Mouse (Mus musculus): ENCODE measurements around the gene Tm9sf2.
A peak's percentile ranks its signal among the peaks of the same experiment; 100 is the strongest.
"Not testable (repeated sequence)": the region's sequence is repeated elsewhere in the genome, so short reads cannot be mapped to it uniquely, and the experiment has no call there.

Tm9sf2 gene

DNA sequence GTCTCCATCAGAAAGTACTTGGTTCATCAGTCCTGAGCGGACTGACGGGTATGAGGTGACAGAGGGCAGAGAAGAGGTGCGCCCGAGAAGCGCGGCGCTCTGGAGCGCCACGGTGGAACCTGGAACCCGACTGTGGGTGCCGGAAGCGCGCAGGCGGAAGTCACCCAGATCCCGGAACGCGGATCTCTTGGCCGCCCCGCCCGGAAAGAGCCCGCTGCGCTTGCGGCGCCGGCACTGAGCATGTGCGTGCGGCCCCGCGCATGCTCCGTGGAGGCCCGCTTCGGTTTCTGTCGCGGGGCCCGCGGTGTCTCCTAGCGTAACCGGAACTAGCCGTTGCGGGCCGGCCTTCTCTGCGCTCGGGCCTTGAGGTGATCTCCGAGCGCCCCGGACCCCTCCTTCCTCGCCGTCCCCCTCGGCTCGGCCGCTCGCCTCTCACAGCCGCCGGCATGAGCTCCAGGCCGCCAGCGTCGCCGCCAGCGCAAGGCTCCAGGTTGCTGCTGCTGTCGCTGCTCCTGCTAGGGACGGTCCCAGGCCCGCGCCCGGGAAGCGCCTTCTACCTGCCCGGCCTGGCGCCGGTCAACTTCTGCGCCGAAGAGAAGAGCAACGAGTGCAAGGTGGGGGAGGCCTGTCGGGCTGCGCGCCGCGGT, at the start of gene Tm9sf2:
Tm9sf2 (plus strand) TSS at position 217 of the 647 bp plus-strand sequence.
- peak; percentile 95 to 98 for DNase-seq

DNA sequence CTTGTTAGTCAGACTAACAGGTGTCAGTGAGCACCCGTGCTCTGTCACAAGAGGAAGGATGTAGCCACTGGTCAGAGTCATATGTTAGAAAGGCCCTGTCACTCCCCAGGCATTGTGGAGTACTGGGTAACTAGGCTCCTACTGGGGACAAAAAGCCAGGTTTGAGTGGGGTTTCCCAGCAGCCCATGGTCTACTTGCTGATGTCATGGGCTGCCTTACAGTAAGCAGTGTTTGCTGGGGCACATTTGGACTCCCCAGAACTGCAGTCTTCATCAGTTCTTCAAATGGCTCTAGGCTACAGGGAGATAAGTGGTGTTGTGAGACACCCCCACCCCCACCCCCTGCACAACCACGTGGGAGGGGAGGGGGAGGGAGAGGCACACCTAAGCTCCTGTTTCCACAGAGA, 48.9 kb upstream of the Tm9sf2 start:
- no peak for DNase-seq

DNA sequence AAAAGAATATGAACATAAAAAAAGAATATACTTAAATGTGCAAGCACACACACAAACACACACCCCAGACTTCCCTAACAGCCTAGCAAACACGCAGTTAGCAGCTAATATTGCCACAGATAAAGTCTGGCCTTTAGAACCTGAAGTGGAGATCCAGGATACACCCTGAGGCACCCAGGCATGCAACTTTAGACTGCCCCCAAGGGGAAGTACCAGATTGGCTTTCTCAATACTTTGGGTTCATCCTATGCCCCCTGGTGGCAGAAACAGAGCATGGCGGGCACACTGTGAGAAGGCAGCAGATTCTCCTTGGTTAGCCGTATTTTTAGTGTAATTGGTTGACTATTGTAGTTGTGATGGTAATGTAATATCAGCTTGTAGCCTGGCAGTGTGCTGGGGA, 46.2 kb upstream of the Tm9sf2 start:
- peak; percentile 73 to 82 for DNase-seq

DNA sequence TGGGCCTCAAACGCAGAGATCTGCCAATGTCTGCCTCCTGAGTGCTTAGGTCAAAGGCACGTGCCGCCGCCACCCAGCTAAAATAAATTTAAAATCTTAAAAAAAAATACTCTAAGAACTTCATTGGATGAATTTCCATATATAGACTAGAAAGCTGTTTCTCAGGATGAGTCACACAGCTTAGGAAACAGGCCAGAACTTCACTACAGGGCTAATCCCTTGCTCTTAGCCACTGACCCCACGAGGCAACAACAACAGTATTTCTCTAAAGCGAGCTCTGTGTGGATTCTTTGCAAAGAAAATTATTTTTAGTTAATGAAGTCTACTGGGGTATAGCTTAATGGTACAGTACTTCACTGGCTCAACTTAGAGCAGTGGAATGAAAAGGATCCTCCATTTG, 45.5 kb upstream of the Tm9sf2 start:
- no peak for DNase-seq

DNA sequence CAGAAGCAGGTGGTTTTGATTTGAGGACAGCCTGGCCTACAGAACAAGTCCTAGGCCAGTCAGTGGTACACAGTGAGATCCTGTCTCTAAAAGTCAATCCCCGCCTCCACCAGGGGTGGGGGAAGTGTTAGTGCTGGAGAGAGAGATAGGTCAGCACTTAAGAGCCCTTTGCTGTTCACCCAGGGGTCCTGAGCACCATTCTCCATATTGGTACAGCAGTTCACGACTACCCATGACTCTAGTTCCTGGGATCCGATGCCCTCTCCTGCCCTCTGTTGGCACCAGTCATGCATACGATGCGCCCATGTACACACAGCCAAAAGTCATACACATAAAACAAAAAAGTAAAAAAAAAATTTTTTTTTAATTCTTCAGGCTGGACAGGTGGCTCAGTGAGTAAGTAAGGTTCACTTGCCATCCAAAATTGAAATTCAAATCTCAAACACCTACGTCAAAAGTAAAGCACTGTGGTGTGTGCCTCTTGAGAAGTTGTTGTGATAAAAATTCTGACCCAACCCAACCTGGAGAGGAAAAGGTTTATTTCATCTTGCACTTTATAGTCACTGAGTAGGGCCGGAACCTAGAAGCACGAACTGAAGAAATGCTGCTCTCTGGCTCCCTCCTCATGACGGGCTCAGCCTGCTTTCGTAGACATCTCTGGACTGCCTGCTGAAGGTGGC, 44.3 kb upstream of the Tm9sf2 start:
- no peak for DNase-seq

DNA sequence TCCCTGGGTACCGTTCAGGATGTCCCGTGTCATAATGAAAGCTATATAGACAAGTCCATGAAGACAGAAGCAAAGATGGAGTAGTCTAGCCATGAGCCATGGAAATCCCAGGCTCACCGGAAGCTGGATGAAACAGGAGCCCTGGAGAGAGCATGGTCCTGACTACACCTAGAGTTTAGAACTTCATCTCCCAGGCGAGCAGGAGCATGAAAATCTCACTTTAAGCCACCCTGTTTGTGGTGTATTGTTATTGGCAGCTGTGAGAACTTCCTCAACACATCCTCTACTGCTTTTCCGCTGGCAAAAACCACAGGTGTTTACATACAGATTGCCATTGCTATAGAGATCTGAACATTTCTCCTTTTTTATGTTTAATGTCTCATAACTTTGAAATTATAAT, 43.2 kb upstream of the Tm9sf2 start:
- no peak for DNase-seq

DNA sequence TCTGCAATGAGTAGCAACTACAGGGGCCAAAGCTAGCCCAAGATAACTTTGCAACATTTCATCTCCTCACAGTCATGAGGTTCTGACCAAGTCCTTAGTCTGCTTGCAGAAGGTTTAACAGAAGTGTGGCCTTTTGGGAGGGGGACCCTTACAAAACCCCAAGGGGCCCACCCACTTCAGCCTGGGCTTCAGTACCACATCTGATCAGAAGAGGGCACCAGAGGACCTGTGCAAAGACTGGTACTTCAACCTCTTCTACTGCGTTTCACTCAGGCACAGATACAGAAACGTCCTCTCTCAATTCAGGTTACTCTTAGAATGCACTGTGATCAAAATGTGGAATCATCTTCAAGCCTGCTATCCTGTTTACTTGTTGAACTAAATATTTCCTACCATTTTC, 42.3 kb upstream of the Tm9sf2 start:
- DNase-seq, result peak; percentile 61 to 77

DNA sequence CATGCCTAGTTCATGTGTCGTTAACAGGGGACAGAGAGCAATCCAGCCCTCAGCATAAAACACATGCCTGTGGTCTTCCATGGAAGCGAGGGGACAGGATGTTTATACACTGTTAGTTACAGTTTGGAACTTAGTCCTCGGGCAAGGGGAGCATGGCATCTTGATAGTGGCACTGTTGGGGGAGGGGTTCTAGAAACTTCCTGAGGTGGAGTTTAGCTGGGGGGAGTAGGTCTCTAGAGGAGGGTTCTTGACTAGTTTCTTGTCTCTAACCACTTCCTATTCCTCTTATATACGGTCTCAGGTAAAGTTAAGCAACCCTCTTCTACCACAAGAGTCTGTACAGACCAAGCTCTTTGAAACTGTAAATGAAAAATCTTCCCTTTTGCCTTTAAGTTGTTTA, 40.6 kb upstream of the Tm9sf2 start:
- no peak for DNase-seq

DNA sequence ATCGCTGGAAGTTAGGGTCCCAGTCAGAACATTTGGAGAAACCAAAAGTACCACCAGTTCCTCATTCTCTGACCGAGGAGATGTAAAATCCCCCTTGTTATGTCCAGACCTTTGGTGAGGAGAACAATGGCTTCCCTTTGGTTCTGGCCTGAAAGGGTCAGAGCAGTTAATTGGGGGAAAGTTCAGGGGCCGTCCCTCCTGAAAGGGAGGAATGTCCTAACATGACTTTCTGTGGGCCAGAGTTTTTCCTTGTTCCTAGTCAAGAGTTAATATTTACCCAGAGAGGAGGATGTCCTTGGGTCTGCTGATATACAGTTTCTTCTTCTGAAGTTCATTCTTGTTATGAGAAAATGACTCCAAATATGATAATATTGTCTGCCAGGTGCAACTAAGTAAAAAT, 38.8 kb upstream of the Tm9sf2 start:
- DNase-seq, result not testable (repeated sequence)

DNA sequence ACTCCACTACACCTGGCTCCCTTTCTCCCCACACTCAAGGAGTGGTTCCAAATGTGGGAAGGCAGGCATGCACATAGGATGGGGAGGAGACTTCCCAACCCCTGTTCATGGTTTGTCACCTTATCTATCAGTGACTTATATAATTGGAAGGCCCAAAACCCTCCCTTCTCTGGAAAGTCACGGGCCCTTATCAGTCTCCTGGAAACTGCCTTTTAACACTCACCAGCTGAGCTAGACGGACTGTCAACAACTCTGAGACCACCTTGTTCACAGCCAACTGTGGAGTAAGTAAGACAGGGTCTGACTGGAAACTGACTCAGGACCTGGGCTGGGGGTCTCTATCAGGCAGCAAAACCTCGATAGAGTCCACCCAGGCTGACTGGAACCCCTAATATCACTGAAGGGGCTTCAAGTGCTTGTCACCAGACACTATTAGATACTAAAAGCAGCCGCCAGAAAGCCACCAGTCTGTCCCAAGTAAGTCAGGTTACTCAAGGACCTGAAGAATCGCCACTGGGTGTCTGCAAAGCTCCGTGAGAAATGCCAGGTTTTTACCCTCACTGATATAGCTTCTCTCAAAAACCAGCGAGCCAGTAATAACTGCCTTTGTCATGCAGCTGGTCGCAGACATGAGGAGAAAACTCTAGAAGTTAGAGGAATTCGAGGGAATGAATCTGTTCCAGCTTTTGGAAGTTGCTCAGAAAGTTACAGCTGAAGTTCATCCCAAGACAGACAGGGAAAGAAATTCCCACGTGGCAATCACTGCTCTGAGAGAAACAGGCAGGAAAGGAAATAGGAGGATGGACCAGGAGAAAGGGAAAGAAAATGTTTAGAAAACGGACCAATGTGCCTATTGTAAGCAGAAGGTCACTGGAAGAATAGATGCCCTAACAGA, 37.8 kb upstream of the Tm9sf2 start:
- DNase-seq, result no peak

DNA sequence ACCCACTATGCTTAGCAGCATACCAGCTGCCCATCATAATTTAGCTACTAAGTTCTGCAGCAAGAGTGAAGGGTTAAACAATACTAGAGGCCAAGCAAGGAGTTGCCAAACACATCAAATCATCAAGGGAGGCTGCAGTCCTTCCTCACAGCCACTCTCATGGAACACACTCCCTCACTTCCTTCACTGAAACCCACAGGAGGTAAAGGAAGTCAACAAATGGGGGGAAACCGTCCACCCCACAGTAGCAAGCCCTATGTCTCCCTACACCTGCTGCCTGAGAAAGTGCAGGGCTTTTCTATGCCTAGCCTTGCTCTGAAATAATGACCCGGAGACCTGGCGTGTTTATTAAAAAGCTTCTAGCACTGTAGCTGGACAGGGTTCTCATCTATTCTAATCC, 36.9 kb upstream of the Tm9sf2 start:
- DNase-seq, result no peak

DNA sequence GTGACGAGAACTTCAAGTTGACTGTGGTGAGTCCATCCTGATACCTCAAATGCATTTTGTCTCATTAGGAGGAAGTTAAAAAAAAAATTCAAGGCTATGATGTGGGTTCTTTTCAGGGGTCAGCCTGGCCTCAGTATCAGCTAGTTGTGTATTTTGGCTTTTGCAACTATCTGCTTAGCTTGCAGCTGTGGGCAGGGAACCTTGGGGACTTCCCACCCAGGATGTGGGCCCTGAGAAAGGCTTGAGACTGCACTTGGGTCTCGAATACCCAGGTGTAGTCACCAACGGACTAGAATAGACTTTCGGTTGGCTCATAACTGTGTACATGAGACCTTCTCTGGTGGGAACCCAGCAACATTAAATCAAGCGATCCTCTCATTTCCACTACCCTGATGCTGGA, 33.4 kb upstream of the Tm9sf2 start:
- no peak for DNase-seq

DNA sequence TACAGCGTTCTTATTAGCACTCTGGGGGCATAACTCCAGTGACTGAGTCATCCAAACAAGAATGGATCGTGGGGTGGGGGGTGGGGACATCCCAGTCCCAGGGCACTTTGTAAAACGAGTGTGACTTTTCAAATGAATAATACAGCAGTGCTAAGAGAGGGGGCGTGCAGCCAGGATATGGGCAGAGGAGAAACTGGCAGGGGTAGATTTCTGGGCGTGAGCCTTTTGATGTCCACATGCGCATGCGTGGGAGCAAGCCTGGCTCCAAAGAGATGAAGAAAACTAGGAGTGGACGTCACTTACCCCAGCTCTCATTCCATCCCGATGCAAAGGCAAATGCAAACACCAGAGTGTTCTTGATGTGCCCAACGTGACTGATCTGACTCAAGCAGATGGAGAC, 32.5 kb upstream of the Tm9sf2 start:
- peak in 1 of 2 experiments; percentile 10 for DNase-seq

DNA sequence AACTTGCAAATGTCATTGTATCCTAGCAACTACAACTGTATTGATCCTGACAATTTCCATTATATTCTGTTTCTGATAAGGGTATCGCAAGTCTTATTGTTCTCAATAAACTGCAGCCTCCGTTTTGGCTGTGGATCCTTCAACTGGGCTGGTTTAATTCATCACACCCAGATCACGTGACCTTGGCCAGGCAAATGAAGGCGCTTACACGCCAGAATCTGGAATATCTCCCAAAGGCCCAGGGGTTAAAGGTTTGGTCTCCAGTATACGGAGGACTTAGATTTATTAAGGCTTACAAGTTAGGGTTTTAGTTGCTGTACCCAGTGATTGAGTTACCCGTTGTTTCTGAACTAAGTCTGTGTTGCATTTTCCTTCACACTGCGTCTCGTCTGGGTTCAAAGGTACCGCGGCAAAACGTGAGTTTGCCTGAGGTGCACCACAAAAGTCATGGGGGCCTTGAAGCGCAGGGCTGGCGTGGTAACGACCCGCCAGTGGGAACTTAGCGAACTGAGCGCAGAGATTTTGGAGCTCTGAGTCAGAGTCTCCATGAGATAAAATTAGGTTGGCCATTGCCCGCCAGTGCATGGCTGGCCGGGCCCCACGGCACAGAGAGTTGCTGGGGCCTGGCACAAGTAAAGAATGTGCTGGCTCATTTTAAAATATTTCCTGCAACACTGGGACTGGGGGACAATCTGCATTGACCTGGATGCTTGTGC, 31.2 kb upstream of the Tm9sf2 start:
- no peak for DNase-seq

DNA sequence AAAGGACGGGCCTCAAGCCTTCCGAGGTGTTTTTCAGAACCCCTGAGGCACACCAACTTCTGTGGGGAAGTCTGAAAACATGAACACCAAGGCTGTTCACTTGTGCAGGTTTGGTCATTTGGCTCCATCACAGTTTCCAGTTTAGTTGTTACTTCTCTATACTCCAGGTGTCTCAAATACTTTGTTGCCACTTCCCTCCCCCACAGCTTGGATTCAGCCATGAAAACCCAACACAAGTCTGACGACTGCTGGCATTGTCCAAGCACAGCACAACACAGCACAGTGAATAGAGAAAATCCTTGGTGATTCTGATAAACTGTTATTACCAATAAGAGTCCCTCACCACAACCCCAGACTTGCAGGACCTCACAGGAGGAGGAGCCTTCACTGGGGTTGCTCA, 29.8 kb upstream of the Tm9sf2 start:
- DNase-seq, result no peak

DNA sequence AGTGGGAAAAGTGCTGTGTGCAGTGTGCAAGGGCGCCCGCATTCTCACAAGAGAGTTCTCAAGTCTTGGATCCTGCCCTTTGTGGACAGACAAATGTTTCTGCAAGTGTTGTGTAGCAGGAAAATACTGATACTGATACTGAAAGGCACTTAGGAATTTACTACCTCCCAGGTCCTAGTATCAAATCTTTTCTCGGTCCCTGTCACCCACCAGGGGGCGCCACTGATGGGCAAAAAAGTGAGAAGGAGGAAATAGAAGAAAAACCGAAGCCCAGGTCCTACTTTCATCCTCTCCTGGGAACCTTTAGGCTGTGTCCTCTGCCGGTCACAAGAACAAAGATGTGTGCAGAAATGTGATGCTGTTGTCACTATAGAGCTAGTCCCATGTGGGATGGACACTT, 27.4 kb upstream of the Tm9sf2 start:
- peak; percentile 48 to 75 for DNase-seq

DNA sequence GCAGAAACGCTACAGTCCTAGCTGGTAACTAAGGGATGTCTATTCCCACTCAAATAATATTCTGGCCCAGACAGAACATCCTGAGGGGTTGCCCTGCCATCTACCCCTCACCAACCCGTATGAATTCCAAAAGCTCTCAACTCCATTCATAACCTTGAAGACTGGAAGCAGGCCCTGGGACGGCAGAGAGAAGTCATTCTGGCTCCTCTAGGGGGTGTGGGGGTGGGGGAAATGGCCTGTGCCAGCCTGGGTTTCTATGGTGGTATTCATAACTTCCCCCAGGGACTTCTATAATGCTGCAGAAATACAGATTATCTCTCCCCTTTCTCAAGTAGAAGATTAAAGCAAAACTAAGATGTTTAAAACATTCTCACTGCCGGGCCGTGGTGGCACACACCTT, 26.9 kb upstream of the Tm9sf2 start:
- DNase-seq, result no peak

DNA sequence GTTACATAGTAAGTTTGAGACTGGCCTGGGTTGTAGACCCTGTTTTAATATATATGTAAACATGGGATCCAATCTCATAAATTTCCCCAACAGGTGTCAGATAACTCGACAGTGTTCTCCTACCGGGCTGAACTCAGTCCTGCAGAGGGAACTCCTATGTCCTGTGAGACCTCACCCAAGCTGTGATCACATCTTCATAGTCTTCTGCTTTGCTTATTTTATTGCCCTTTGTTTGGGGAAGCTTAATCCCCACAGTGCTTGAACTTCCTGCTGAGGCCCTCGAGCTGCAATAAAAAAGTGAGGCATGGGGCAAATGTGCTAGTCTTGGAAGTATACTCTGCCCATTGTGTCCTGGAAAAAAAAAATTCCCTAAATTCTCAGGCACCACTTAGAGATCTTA, 25.5 kb upstream of the Tm9sf2 start:
- DNase-seq, result no peak

DNA sequence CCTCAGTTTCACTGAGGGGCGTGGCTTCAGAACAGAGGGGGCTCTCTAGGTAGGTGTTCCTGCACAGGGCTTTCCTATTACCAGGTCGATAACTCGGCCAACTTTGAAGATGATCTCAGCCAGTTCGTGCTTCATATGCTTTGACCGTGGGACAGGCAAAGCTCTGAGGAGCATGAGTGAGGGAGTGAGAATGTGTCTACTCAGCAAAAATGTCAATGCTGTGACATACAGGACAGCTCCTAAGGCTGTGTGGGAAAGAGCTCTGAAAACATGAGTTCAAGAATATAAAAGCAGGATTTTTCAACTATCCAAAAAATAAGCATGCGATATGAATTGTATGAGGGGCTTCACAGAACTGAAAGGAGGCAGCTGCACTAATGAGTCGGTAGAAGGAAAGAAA, 23.3 kb upstream of the Tm9sf2 start:
- DNase-seq, result no peak

DNA sequence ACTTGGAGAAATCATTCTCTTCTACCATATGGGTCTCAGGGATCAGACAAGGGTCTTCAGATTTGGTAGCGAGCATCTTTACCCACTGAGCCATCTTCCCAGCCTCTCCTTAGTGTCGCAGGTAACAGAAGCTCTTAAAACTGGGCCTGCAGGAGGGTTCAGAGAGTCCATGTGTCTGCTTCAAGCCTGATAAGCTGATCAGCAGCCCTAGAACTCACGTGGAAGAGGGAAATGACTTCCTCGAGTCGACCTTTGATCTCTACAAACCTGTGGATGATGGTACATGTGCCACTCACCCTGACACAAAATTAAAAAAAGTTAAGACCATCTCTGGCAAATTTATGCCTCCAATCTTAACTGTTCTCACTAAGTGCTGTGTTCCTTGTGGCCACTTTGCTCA, 18.9 kb upstream of the Tm9sf2 start:
- no peak for DNase-seq

DNA sequence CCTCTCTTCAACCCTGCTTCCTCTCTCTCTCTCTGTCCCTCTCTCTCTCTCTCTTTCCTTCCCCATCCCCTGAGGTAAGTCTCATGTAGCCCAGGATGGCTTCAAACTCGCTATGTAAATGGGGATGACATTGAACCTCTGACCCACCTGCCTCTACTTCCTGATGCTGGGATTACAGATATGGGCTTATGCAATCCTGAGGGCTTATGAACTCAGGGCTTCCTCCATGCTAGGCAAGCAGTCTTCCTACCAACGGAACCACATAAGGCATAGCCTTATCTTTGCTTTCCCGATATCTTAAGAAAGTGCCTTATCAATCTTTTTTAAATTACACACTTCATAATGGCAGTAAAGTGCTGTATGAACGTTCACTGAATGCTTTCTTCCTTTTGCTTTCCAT, 14.5 kb upstream of the Tm9sf2 start:
- no peak for DNase-seq

DNA sequence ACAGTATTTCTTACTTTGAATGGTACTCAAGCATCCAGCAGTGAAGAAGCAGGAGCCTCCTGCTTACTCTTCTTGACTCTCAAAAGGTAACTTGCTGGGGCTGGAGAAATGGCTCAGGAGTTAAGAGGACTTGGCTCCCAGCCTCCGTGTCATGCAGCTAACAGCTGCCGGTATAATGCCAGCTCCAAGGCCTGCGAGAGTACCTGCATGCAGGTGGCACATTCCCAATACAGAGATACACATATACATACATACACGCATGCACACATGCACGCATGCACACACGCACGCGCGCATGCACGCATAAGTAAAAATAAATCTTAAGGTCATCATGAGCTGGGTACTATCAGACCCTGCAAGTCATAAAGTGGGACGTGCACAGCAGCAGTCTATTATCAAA, 10.5 kb upstream of the Tm9sf2 start:
- DNase-seq, result no peak

DNA sequence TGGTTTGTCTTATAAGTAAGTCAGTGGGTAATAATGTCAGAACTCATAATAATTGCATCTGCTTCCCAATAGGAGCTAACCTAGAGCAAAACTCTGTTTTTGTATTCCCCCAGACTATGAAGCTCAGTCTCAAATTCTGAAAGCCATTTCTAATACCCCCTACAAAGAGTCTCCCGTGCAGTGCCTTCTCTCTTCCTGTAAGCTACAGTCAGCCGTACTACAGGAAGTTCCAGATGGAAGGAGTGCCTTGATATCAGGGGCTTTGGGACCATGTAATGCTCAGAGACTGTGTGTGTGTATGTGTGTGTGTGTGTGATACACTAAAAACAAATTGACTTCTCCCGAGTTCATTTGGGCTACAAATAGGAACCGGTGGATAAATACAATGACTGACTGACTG, 7.3 kb upstream of the Tm9sf2 start:
- DNase-seq, result no peak

All from cerebellum, postnatal 25 days (tissue).